Mouse (Mus musculus): ENCODE data around the gene Guk1. TPM values are rescaled to one million over a fixed set of nuclear protein-coding genes. Genes with fewer than 3 reads are reported as not detected.

Guk1 gene
- polyA plus RNA-seq, 1 experiment from 2014 or later = 140 TPM

DNA sequence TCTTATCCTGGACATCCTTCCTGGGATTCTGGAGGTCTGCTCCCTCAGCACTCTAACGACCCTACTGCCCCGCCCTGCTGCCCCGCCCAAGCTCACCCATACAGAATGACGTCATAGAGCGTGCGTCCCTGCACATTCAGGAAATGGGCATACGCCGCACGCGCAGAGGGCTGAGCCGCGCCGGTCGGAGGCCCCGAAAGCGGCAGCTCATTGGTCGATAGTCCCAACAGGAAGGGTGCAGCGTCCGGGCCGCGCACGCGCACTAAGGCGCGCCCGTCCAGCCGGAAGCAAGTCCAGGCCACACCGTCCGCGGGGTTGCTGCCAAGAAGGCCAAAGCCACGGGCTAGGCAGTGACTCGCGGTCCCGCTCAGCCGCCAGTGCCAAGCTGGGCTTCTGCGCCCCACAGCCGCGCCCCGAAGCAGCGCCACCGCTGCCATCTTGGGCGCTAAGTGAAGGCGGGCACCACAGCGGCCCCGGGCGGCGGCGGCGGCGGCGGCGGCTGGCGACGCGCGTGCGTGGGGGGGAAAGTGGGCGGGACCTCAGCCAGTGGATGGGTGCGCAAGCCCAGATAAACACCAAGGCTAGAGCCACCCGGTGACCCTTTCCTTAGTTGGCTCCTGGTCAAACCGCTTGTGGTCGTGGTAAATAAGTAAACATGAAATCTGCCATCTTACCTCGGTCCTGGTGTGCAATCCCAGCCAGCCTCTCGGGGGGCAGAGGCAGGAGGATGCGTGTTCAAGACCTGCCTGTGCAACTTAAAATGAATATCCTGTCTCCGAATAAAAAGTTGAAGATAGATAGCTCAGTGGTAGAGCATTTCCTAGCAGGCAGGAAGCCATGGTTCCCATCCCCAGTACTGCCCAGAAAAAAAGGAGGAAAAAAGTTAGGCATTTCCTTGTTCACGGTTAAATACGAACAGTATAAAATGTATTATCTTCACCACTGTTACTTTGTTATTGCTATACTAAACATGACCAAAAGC is 28.5 kb downstream of the Guk1 start, which contains the start of gene Iba57:
Iba57 (minus strand) TSS at position 485 of the 982 bp plus-strand sequence.
- peak; percentile 99 for ATAC-seq (ENCODE audit: insufficient read depth)
- Histone ChIP-seq H3K27me3 (ENCODE audit: insufficient read depth, low read length) (no peaks in the 10 kb centered on the region), H3K9me3 (ENCODE audit: low read depth, low read length) (no peaks in the 10 kb centered on the region), H3K4me2 (peak within 1 kb of the TSS; percentile 69), H3K27ac (ENCODE audit: low read depth) (peak within 1 kb of the TSS; percentile 100), H3K4me1 (ENCODE audit: insufficient read depth) (peaks cover 5% of the 10 kb centered on the region), H3K36me3 (ENCODE audit: insufficient read depth) (no peaks in the 10 kb centered on the region), H3K9ac (peak within 1 kb of the TSS; percentile 92), H3K4me3 (ENCODE audit: low read depth, low read length) (peak within 1 kb of the TSS; percentile 70)
- WGBS = 2% methylated on average over 68 of the region's 68 CpGs
- peak; percentile 99 for DNase-seq
- TF ChIP-seq CTCF (IDR thresholded peaks at IDR 0.05; ENCODE audit: low read depth) = no peak; the same call in 1 of the 2 replicates

DNA sequence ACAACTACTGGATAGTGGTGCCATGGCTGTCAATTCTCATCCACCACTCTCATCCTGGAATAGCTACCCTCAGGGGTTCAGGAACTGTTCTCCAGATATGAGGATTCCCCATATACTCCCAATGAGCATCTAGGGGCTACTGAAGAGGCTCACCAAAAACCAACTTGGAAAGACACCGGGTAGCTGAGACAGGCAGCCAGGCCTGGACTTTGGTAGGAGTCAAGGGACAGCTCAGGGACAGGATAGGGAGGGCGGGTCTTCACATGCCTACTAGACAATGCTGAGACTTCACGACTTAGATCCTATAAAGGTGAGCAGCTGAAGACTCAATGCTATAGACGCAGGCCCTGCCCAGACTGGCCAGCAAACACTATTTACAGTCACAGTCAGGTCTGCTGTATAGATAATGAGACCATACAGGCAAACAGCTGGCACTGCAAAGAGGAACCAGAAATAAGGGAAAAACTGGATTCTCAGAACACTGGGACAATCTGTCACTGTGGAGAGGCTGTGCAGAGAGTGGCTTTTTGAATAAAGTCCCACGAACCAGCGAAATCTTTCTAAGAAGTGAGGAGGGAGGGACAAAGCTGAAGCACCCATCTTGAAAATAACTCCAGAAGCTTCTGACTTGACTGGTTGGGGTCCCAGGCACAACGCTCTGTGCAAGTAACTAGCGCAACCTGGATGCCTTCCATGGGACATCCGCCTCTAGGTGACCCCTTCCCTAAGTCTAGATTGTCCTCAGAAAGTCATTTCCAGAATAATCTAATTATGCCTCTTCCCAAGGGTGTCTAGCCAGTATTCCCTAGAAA is 29.4 kb downstream of the Guk1 start:
- Histone ChIP-seq H3K4me3 (ENCODE audit: low read depth, low read length) (peak overlapping the region; percentile 70), H3K27ac (ENCODE audit: low read depth) (peak overlapping the region; percentile 100), H3K4me1 (ENCODE audit: insufficient read depth) (peaks cover 5% of the 10 kb centered on the region), H3K36me3 (ENCODE audit: insufficient read depth) (no peaks in the 10 kb centered on the region; the same call in 1 of the 2 replicates), H3K4me2 (peak overlapping the region; percentile 69), H3K27me3 (ENCODE audit: insufficient read depth, low read length) (no peaks in the 10 kb centered on the region), H3K9me3 (ENCODE audit: low read depth, low read length) (no peaks in the 10 kb centered on the region), H3K9ac (peak overlapping the region; percentile 92)
- DNase-seq = no peak
- TF ChIP-seq CTCF (IDR thresholded peaks at IDR 0.05; ENCODE audit: low read depth) = no peak
- WGBS = 60% methylated on average over 9 of the region's 9 CpGs
- ATAC-seq (ENCODE audit: insufficient read depth) = peak; percentile 25; the same call in 1 of the 2 replicates

DNA sequence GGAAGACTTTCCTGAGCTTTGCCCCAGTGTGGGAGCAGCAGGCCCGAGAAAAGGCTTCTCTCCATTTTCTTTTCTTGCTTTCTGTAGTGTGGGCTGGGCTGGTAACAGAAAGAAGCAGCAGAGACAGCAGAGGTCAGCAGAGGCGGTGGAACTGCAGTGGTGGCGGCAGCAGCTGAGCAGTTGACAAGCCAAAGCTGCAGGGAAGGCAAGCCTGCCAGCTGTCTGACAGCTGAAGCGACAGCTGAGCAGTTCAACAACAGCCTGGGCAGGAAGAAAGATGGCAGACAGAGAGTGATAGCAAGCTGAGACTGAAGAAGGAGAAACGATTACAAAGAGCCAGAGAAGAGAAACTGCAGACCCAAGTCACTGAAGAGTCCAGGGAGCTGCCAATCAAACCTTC is 30.6 kb downstream of the Guk1 start:
- Histone ChIP-seq H3K27ac (ENCODE audit: low read depth) (no peak overlapping the region), H3K4me1 (ENCODE audit: insufficient read depth) (peaks cover 5% of the 10 kb centered on the region), H3K27me3 (ENCODE audit: insufficient read depth, low read length) (no peaks in the 10 kb centered on the region), H3K4me2 (no peak overlapping the region), H3K9ac (no peak overlapping the region), H3K36me3 (ENCODE audit: insufficient read depth) (peaks cover 1% of the 10 kb centered on the region; the same call in 1 of the 2 replicates), H3K4me3 (ENCODE audit: low read depth, low read length) (no peak overlapping the region), H3K9me3 (ENCODE audit: low read depth, low read length) (no peaks in the 10 kb centered on the region)
- no peak for ATAC-seq (ENCODE audit: insufficient read depth)
- peak; percentile 55 for DNase-seq
- 46% methylated on average over 5 of the region's 5 CpGs for WGBS
- no peak for TF ChIP-seq CTCF (IDR thresholded peaks at IDR 0.05; ENCODE audit: low read depth)

DNA sequence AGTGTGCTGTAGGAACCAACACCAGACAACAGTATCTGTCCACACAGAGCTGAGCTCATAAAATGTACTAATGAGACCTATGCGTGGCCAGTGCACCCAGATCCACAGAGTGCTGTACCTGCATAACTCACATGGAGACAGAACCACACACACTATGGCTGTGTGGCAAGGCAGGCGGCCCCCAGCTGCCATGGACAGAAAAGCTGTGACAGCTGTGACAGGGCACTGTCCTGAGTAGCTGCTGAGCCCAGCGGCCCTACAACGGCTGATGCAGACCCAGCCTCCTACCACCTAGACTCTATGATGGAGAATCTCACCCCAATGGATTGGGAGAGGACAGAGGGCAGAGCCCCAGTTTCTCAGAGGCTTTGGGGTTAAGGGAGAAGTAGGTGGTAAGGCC is 32.5 kb downstream of the Guk1 start:
- 86% methylated on average over 4 of the region's 4 CpGs for WGBS
- DNase-seq = no peak
- Histone ChIP-seq H3K27ac (ENCODE audit: low read depth) (no peak overlapping the region), H3K4me3 (ENCODE audit: low read depth, low read length) (no peak overlapping the region), H3K27me3 (ENCODE audit: insufficient read depth, low read length) (no peaks in the 10 kb centered on the region), H3K9me3 (ENCODE audit: low read depth, low read length) (no peaks in the 10 kb centered on the region), H3K4me2 (no peak overlapping the region), H3K9ac (no peak overlapping the region), H3K36me3 (ENCODE audit: insufficient read depth) (peaks cover 7% of the 10 kb centered on the region; the same call in 1 of the 2 replicates), H3K4me1 (ENCODE audit: insufficient read depth) (peaks cover 5% of the 10 kb centered on the region)
- no peak for ATAC-seq (ENCODE audit: insufficient read depth)
- no peak for TF ChIP-seq CTCF (IDR thresholded peaks at IDR 0.05; ENCODE audit: low read depth)

DNA sequence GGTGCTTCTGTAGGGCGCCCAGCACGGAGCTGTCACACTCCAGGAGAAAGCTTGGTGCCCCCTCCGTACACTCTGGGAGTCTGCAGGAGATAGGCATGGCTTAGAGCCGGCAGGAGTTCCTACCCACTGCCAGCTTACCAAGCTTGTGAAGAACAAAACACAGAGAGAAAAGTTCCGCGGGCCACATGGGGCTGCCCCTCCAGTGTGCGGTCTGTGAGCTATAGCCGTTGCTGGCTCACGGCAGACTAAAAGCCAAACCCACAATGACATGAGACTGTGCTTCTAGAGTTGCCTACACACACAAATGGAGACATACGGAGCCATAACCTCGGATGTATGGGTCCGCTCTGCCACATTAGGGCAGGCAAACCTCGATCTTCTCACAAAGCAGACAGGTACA is 32.9 kb downstream of the Guk1 start:
- Histone ChIP-seq H3K4me1 (ENCODE audit: insufficient read depth) (peaks cover 4% of the 10 kb centered on the region), H3K9me3 (ENCODE audit: low read depth, low read length) (no peaks in the 10 kb centered on the region), H3K4me2 (no peak overlapping the region), H3K27ac (ENCODE audit: low read depth) (no peak overlapping the region), H3K27me3 (ENCODE audit: insufficient read depth, low read length) (no peaks in the 10 kb centered on the region), H3K9ac (no peak overlapping the region), H3K4me3 (ENCODE audit: low read depth, low read length) (no peak overlapping the region), H3K36me3 (ENCODE audit: insufficient read depth) (peaks cover 7% of the 10 kb centered on the region; the same call in 1 of the 2 replicates)
- TF ChIP-seq CTCF (IDR thresholded peaks at IDR 0.05; ENCODE audit: low read depth) = no peak
- WGBS = 90% methylated on average over 13 of the region's 13 CpGs
- no peak for DNase-seq
- ATAC-seq (ENCODE audit: insufficient read depth) = no peak

DNA sequence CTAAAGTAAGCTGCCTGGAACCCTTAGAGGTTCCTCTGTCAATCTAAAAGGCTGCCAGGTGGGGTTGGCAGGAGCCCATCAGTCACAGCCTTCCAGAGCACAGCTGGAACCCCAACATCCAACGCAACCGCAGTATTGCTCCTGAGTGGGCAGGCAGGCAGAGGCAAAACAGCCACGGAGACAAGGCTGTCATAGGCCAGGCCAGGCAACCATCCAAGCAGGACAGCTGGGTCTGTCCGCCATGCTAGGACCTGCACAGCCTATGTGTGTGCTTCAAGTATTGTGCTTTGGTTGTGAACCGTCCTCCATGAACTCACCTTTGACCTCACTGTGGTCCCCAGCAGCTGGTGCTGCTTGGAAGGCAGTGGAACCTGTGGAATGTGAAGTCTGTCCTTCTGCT is 36.1 kb downstream of the Guk1 start:
- ATAC-seq (ENCODE audit: insufficient read depth) = no peak
- TF ChIP-seq CTCF (IDR thresholded peaks at IDR 0.05; ENCODE audit: low read depth) = no peak
- no peak overlapping the region for H3K9ac ChIP-seq
- H3K36me3 ChIP-seq (ENCODE audit: insufficient read depth) = peaks cover 7% of the 10 kb centered on the region; the same call in 1 of the 2 replicates
- H3K4me2 ChIP-seq = no peak overlapping the region
- H3K4me1 ChIP-seq (ENCODE audit: insufficient read depth) = no peaks in the 10 kb centered on the region
- DNase-seq = no peak
- H3K4me3 ChIP-seq (ENCODE audit: low read depth, low read length) = no peak overlapping the region
- H3K27ac ChIP-seq (ENCODE audit: low read depth) = no peak overlapping the region
- H3K9me3 ChIP-seq (ENCODE audit: low read depth, low read length) = no peaks in the 10 kb centered on the region
- no peaks in the 10 kb centered on the region for H3K27me3 ChIP-seq (ENCODE audit: insufficient read depth, low read length)
- WGBS = 76% methylated on average over 5 of the region's 5 CpGs

Measured in lung, embryonic 14.5 days (tissue).